Mouse (Mus musculus) stomach, embryonic 15.5 days (tissue): ENCODE measurements around the gene Prkn. TPM values are rescaled to one million over a fixed set of nuclear protein-coding genes. Genes with fewer than 3 reads are reported as not detected.

Experiments used
- ATAC-seq: fragments of 200-750 bp; cut with Nextera tagmentation; 2 replicates; pipeline ENCODE4 v1.8.0; 2017; ENCODE audit warnings: low read depth, moderate number of reproducible peaks, moderate TSS enrichment; ENCODE audit not compliant: insufficient read depth, low FRiP score
- H3K27ac ChIP-seq: fragments of 300-500 bp; sonication (generic); 2 replicates; pipeline ENCODE4 v1.5.1; 2015; ENCODE audit warnings: mild to moderate bottlenecking, inconsistent platforms
- H3K27me3 ChIP-seq: fragments of 300-500 bp; sonication (generic); replicated peaks from 2 replicates; pipeline ENCODE4 v1.6.1; 2015; ENCODE audit warnings: inconsistent platforms
- H3K36me3 ChIP-seq: fragments of 300-500 bp; sonication (generic); 2 replicates; pipeline ENCODE4 v1.6.1; 2015; ENCODE audit warnings: inconsistent platforms
- H3K4me1 ChIP-seq: fragments of 300-500 bp; sonication (generic); 2 replicates; pipeline ENCODE4 v1.6.1; 2015; ENCODE audit warnings: inconsistent platforms
- H3K4me2 ChIP-seq: fragments of 300-500 bp; sonication (generic); 2 replicates; pipeline ENCODE4 v1.6.1; 2015; ENCODE audit warnings: mild to moderate bottlenecking, inconsistent platforms
- H3K4me3 ChIP-seq: fragments of 300-500 bp; sonication (generic); replicated peaks from 2 replicates; pipeline ENCODE4 v1.5.1; 2015; ENCODE audit warnings: inconsistent platforms
- H3K9ac ChIP-seq: fragments of 300-500 bp; sonication (generic); 2 replicates; pipeline ENCODE4 v1.6.1; 2015; ENCODE audit warnings: inconsistent platforms
- H3K9me3 ChIP-seq: fragments of 300-500 bp; sonication (generic); 2 replicates; pipeline ENCODE4 v1.6.1; 2016; ENCODE audit warnings: inconsistent platforms
- WGBS: fragments of 180-500 bp; shearing (Covaris S2); methylation state at CpG from one replicate; pipeline ENCODE4 v1.1.7; 2015; 5-methylcytosine and 5-hydroxymethylcytosine counted together
- polyA plus RNA-seq: library from polyadenylated mRNA; unstranded; fragments of >200 nt; fragmentation: Nextera tagmentation; extraction: Ambion mirVana; gene quantifications from 2 replicates; pipeline ENCODE4 v1.2.1, GENCODE M21; 2015

Prkn gene
- polyA plus RNA-seq, 1 experiment from 2014 or later, result 2.0 TPM

DNA sequence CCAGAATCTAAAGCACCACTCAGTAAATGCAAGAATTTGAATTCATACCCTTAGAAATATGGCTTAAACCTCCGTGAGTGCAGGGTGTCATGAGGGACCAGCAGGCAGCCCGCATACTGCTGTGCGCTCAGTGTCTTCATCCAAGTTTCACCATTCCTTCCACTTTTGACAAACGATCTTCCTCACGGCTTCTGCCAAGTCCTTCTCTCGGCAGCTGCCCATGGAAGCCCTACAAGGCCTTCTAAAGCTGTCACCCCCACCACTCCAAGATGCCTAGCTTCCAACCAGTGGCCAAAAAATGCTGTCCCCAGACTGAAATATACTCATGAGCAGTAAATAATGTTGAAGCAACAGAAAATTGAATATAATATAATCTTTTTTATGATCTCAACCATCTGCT, 580.7 kb downstream of the Prkn start:
- WGBS, result 54% methylated on average over 6 of the region's 6 CpGs
- H3K36me3 ChIP-seq, result no peaks in the 10 kb centered on the region
- no peaks in the 10 kb centered on the region for H3K27me3 ChIP-seq
- H3K27ac ChIP-seq, result no peak overlapping the region
- no peak overlapping the region for H3K4me2 ChIP-seq
- no peaks in the 10 kb centered on the region for H3K9me3 ChIP-seq
- no peaks in the 10 kb centered on the region for H3K4me1 ChIP-seq
- ATAC-seq, result no peak
- no peak overlapping the region for H3K9ac ChIP-seq
- no peak overlapping the region for H3K4me3 ChIP-seq

DNA sequence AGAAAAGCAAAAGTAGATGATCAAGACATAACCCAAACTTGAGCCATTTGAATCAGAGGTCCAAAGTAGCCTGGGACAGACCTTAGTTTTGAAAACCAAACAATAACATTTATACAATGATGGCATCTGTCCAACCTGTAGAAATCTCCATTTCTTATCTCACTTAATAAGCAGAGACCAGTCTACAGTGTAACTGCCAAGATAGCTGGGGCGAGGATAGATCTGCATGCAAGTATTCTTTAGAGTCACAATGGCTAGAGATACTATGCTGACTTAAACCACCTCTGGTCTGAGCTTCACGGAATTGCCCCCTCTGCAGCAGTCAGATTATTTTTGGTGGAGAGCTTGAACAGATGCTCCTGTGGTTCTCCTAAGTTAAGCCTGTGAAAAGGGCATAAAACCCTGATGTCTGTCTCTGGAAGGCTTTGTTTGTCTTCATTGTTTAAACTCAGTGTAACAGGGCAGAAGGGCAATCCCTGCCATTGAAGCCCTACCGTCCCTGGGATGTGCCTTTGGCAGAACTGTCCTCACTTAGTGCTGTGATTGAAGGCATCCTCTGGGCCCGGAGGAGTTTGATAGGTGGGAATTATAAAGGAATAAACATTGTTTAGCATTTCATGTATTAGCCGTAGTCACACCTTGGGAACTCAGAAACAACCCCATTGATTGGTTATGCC, 581.2 kb downstream of the Prkn start:
- Histone ChIP-seq H3K27me3 (no peaks in the 10 kb centered on the region), H3K4me1 (no peaks in the 10 kb centered on the region), H3K27ac (no peak overlapping the region), H3K4me3 (no peak overlapping the region), H3K9ac (no peak overlapping the region), H3K9me3 (no peaks in the 10 kb centered on the region), H3K4me2 (no peak overlapping the region), H3K36me3 (no peaks in the 10 kb centered on the region)
- 34% methylated on average over 5 of the region's 5 CpGs for WGBS
- no peak for ATAC-seq

DNA sequence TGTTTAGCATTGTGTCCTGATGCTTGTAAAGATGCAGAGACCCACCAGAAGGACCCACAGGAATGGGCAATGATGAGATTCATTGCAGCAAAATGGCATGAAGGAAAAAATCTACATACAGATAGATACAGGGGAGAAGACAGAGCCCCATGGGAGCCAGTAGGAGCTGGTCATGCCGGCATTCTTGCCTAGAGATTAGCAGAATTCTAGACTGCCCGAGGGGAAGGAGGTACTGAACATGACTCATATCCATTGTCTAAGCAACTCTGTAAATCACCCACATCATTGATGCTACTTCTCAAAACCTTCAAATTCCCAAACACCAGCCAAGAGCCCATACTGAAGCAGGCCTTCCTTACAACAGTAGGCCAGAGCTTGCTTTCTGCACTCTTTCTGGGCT, 591.1 kb downstream of the Prkn start:
- no peak for ATAC-seq
- WGBS, result 83% methylated on average over 2 of the region's 2 CpGs

DNA sequence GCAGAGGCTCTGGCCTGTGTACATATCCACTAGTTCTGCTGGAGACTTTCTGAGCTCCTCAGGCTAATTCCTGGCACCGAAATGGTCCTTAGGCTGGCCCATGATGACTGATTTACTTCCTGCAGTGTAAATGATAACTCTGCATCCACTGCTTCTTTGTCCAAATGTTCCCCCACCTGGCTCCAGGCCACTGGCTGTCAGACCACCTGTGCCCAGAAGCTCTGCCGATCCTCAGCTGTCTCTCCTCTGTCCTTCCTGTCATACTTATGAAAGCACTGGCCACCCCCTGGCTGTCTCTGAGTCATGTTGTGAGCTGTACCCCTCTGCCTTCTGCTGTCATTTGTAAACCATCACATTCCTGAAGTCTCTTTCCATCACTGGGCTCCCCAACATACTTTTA, 592.4 kb downstream of the Prkn start:
- H3K4me1 ChIP-seq, result no peaks in the 10 kb centered on the region
- no peak overlapping the region for H3K27ac ChIP-seq
- WGBS, result 85% methylated on average over 2 of the region's 2 CpGs
- ATAC-seq, result no peak
- H3K9ac ChIP-seq, result no peak overlapping the region
- no peaks in the 10 kb centered on the region for H3K27me3 ChIP-seq
- H3K4me2 ChIP-seq, result no peak overlapping the region
- H3K9me3 ChIP-seq, result no peaks in the 10 kb centered on the region
- H3K4me3 ChIP-seq, result no peak overlapping the region
- H3K36me3 ChIP-seq, result no peaks in the 10 kb centered on the region

More for the DNA sequence above, 591.1 kb downstream of the Prkn start:
- H3K27me3 ChIP-seq, result no peaks in the 10 kb centered on the region
- no peak overlapping the region for H3K4me2 ChIP-seq
- no peaks in the 10 kb centered on the region for H3K4me1 ChIP-seq
- H3K9ac ChIP-seq, result no peak overlapping the region
- no peak overlapping the region for H3K27ac ChIP-seq
- no peaks in the 10 kb centered on the region for H3K9me3 ChIP-seq
- no peak overlapping the region for H3K4me3 ChIP-seq
- H3K36me3 ChIP-seq, result no peaks in the 10 kb centered on the region

DNA sequence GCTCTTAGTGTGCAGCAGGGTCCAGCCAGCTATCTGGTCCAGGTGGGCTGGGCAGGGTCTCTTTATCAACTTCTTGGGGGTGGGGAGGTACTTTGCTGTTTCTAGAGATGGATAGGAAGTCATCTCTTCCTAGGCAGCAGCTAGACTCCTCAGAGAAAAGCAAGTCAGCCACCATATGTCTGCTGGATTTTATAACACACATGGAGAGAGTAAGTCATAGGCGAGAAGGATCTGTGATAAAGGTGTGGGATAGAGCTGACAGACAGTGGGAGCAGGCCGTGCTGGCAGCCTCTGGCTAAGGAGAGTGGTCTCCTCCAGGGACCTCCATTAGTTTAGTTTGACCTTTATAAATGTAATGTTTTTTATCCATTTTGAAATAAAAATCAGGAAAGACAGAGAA, 622.5 kb downstream of the Prkn start:
- no peaks in the 10 kb centered on the region for H3K4me1 ChIP-seq
- H3K27me3 ChIP-seq, result no peaks in the 10 kb centered on the region
- H3K9me3 ChIP-seq, result no peaks in the 10 kb centered on the region
- 88% methylated on average over 2 of the region's 2 CpGs for WGBS
- H3K4me2 ChIP-seq, result no peak overlapping the region
- H3K27ac ChIP-seq, result no peak overlapping the region
- no peak overlapping the region for H3K4me3 ChIP-seq
- no peaks in the 10 kb centered on the region for H3K36me3 ChIP-seq
- no peak for ATAC-seq
- H3K9ac ChIP-seq, result no peak overlapping the region

DNA sequence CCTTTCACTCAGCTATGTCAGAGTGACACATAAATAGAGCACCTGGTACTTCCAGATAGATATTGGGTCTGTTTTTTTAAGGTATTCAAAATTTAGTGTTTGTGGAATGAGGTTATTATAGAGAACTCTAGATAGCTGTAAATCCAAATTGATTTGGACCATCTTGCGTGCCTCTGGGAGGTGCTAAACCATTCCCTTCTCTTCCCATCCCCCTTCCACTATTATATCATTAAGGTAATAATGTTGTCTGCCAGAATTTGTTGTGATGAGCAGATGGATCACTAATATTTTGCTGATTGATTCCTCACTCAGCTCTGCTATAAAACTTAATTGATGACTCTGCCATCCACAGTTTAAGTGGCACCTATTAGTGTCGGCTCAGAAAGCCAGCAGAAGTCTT, 625.9 kb downstream of the Prkn start:
- H3K36me3 ChIP-seq, result no peaks in the 10 kb centered on the region
- no peaks in the 10 kb centered on the region for H3K9me3 ChIP-seq
- ATAC-seq, result no peak
- no peaks in the 10 kb centered on the region for H3K4me1 ChIP-seq
- H3K27ac ChIP-seq, result no peak overlapping the region
- H3K4me2 ChIP-seq, result no peak overlapping the region
- 71% methylated on average over 2 of the region's 2 CpGs for WGBS
- no peaks in the 10 kb centered on the region for H3K27me3 ChIP-seq
- H3K4me3 ChIP-seq, result no peak overlapping the region
- no peak overlapping the region for H3K9ac ChIP-seq

DNA sequence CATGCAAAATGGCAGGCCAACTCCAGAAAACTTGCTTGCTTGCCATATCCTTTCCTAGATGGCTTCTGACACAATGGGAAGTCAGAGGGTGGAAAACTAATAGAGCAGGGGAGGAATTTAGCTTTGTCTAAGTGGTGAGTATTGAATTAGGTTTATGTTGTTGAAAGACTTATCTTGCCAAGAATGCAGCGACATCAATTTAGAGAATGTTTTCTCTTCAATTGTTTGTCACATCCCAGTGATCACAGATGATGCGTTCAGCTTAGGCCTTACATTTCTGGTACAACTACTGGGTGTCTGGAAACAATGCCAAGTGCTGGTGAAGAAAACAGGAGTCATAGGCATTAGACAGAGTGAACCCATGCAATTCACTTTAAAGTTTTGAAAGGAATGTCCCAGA, 628.4 kb downstream of the Prkn start:
- H3K4me1 ChIP-seq, result no peaks in the 10 kb centered on the region
- H3K36me3 ChIP-seq, result no peaks in the 10 kb centered on the region
- no peaks in the 10 kb centered on the region for H3K27me3 ChIP-seq
- H3K4me2 ChIP-seq, result no peak overlapping the region
- ATAC-seq, result no peak
- no peak overlapping the region for H3K27ac ChIP-seq
- H3K9ac ChIP-seq, result no peak overlapping the region
- H3K4me3 ChIP-seq, result no peak overlapping the region
- H3K9me3 ChIP-seq, result no peaks in the 10 kb centered on the region
- 85% methylated on average over 2 of the region's 2 CpGs for WGBS

DNA sequence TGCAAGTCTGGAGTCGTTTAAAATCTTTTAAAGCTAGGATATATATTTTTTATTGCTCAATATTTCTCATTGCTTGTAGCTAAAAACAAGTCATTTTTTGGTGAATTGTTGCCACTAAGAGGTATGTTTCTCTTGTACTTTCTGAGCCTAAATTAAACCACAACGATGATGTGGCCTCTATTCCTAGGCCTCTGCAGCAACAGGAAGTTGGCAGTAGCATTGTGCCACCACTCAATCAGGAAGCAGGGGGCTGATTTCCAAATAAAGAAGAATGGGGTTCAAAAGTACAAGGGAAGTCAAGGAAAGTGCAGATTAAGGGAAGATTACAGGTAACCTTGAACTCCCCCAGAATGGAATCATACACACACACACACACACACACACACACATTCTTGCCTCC, 642.8 kb downstream of the Prkn start:
- whole genome bisulfite sequencing, result 73% methylated on average over 2 of the region's 2 CpGs
- no peak overlapping the region for H3K27ac ChIP-seq
- no peak overlapping the region for H3K4me2 ChIP-seq
- ATAC-seq, result no peak
- no peaks in the 10 kb centered on the region for H3K27me3 ChIP-seq
- H3K9me3 ChIP-seq, result no peaks in the 10 kb centered on the region
- H3K36me3 ChIP-seq, result no peaks in the 10 kb centered on the region
- H3K4me1 ChIP-seq, result no peaks in the 10 kb centered on the region
- no peak overlapping the region for H3K9ac ChIP-seq
- no peak overlapping the region for H3K4me3 ChIP-seq

DNA sequence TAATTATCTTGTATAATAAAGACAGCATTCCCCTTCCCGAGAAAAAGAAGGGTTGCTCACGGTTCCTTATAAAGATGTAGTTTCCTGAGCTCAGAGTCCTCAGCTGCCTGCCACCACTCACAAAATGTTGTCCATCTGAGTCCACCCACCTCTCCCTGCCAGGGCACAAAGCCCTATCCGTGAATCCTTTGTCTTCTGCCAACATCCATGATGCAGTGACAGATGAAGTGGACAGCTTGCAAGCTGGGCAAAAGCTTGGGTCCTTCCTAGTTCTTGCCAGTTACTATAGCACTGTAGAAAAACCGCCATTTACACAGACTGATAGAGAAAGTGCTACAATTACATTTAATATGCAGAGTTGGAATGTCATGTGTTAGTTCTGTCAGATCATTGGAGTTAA, 649.9 kb downstream of the Prkn start:
- ATAC-seq, result no peak
- 81% methylated on average over 4 of the region's 4 CpGs for WGBS
- Histone ChIP-seq H3K4me1 (no peaks in the 10 kb centered on the region), H3K27ac (no peak overlapping the region), H3K9me3 (no peaks in the 10 kb centered on the region), H3K4me3 (no peak overlapping the region), H3K36me3 (no peaks in the 10 kb centered on the region), H3K4me2 (no peak overlapping the region), H3K27me3 (no peaks in the 10 kb centered on the region), H3K9ac (no peak overlapping the region)

DNA sequence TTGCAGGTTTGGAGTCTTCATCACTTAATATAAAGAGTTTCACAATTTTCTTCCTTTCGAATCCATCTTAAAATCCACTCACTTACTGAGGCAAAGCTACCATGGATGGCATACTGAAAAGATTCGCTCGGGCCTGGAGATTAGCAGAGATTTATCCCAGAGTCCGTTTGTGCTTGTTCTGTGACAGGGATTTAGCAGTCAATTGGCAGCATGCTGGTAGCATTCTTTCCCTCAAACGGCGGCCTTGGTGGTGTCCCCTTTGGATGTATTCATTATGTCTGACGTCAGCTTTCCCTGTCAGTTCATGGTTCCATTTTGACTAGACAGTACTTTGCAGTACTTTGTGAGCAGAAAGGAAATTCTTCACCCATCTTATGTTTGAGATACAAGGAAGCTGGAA, 662.4 kb downstream of the Prkn start:
- no peaks in the 10 kb centered on the region for H3K27me3 ChIP-seq
- H3K4me3 ChIP-seq, result no peak overlapping the region
- no peaks in the 10 kb centered on the region for H3K36me3 ChIP-seq
- no peaks in the 10 kb centered on the region for H3K9me3 ChIP-seq
- H3K9ac ChIP-seq, result no peak overlapping the region
- WGBS, result 86% methylated on average over 7 of the region's 7 CpGs
- ATAC-seq, result no peak
- no peak overlapping the region for H3K4me2 ChIP-seq
- no peaks in the 10 kb centered on the region for H3K4me1 ChIP-seq
- H3K27ac ChIP-seq, result no peak overlapping the region

DNA sequence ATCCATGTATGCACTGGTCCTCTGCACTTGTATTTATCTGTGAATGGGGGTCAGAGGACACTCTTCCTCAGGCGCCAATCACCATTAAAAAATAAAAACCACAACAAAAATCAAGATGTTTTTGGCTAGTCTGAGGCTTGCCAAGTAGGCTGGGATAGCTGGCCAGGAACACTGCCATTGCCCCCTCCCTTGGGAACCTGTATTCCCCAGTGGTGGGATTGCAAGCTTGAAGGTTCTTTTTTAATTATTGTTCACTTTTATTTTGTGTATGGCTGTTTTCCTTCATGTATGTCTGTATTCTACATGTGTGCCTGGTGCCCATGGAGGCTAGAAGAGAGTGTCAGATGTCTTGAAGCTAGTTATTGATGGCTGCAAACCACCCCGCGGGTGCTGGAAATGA, 664.3 kb downstream of the Prkn start:
- 86% methylated on average over 3 of the region's 3 CpGs for WGBS

DNA sequence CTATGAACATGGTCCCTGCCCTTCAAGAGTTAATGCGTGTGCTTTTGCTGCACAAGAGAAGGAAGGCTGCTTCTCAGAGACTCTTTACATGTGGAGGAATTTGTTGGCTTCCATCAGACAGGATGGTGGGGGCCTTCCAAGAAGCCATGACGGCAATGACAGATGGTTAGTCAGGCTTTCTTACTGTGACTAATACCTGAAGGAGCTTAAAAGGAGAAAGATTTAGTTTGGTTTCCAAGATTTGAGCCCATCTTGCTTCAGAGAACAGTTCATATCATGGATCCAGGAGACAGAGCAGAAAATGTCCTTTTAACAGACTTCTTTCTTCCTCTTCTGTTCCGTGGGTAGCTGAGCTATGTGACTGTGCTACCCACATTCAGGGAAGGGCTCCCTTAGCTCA, 666.9 kb downstream of the Prkn start:
- Histone ChIP-seq H3K27ac (no peak overlapping the region), H3K9ac (no peak overlapping the region), H3K4me1 (no peaks in the 10 kb centered on the region), H3K4me3 (no peak overlapping the region), H3K9me3 (no peaks in the 10 kb centered on the region), H3K27me3 (no peaks in the 10 kb centered on the region), H3K4me2 (no peak overlapping the region), H3K36me3 (no peaks in the 10 kb centered on the region)
- no peak for ATAC-seq
- 73% methylated on average over 3 of the region's 3 CpGs for WGBS

More for the DNA sequence above, 664.3 kb downstream of the Prkn start:
- H3K4me2 ChIP-seq, result no peak overlapping the region
- H3K36me3 ChIP-seq, result no peaks in the 10 kb centered on the region
- no peak overlapping the region for H3K27ac ChIP-seq
- no peak for ATAC-seq
- no peaks in the 10 kb centered on the region for H3K27me3 ChIP-seq
- no peaks in the 10 kb centered on the region for H3K4me1 ChIP-seq
- no peak overlapping the region for H3K4me3 ChIP-seq
- H3K9ac ChIP-seq, result no peak overlapping the region
- H3K9me3 ChIP-seq, result no peaks in the 10 kb centered on the region

DNA sequence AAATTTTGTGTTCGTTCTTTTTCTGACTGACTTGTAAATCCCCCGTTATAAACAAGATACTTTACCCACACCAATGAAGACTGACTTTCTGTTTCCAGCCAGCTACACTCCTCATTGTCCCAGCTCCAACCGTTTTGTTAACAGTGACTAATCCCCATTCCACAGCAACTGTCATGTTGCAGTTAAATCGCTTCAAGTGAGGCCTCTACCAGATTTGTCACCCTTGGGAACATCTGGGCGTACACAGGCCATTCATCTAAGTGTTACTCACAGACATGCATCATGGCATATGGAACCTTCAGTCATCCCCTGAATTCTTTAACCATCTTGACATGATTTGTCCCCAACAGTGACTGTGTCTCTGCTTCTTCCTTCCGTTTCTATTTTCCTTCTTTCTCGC, 669.9 kb downstream of the Prkn start:
- no peak for ATAC-seq
- 61% methylated on average over 7 of the region's 7 CpGs for WGBS
- H3K9ac ChIP-seq, result no peak overlapping the region

More for the DNA sequence above, 669.9 kb downstream of the Prkn start:
- Histone ChIP-seq H3K9me3 (no peaks in the 10 kb centered on the region), H3K36me3 (no peaks in the 10 kb centered on the region), H3K27me3 (no peaks in the 10 kb centered on the region), H3K27ac (no peak overlapping the region), H3K4me1 (no peaks in the 10 kb centered on the region), H3K4me3 (no peak overlapping the region), H3K4me2 (no peak overlapping the region)
